Mouse (Mus musculus) cerebellum, adult 2 months (tissue): Measurements from ENCODE around the gene Serpina12.

Experiments used
- CTCF ChIP-seq: fragments of 200-500 bp; IDR thresholded peaks from 2 replicates; pipeline ENCODE4 v1.5.1; 2011; ENCODE audit warnings: low read depth, mild to moderate bottlenecking, control low read depth, low read length, moderate library complexity, borderline replicate concordance; ENCODE audit not compliant: insufficient read depth
- POLR2A ChIP-seq: fragments of 200-500 bp; IDR thresholded peaks from 2 replicates; pipeline ENCODE4 v1.6.1; 2011; ENCODE audit warnings: low read length, control low read depth, borderline replicate concordance; ENCODE audit not compliant: insufficient read depth

DNA sequence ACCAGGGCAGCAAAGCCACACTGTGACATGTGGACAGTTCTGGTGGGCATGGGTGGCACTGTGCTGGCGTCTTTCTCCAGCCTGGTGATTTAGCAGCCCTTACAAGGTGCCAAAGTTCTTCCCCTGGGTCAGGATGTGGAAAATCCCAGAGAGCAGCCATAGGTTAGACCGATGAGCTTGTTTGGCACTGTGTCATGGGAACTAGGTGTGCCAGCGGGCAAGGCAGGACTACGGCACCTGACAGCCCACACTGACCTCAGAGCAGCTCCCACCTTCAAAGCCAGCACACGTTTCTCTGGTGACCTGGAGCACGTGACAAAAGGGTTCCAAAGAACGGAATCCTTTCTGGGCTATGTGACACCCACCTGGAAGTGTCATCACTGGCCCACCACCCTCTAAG, 13.3 kb upstream of the Serpina12 start:
- no peak for TF ChIP-seq CTCF
- no peak for TF ChIP-seq POLR2A
